Mouse (Mus musculus) layer of hippocampus, adult 18-20 months (tissue): Measurements from ENCODE around the gene Ddx39b. TPM values are rescaled to one million over a fixed set of nuclear protein-coding genes. Genes with fewer than 3 reads are reported as not detected.
"Not testable (repeated sequence)": the region's sequence is repeated elsewhere in the genome, so short reads cannot be mapped to it uniquely, and the experiment has no call there.

ENCODE experiments used
- DNase-seq, 2 experiments: peaks; one replicate each; pipeline ENCODE4 v3.0.0; 2022; ENCODE audit warnings: low spot score in 2 of 2
- total RNA-seq, 2 experiments: library from RNA; stranded (reverse); gene quantifications; 2 replicates each; pipeline ENCODE4 v1.2.3; 2021

The Ddx39b gene
- total RNA-seq, 2 experiments from 2014 or later: 210 to 215 TPM

DNA sequence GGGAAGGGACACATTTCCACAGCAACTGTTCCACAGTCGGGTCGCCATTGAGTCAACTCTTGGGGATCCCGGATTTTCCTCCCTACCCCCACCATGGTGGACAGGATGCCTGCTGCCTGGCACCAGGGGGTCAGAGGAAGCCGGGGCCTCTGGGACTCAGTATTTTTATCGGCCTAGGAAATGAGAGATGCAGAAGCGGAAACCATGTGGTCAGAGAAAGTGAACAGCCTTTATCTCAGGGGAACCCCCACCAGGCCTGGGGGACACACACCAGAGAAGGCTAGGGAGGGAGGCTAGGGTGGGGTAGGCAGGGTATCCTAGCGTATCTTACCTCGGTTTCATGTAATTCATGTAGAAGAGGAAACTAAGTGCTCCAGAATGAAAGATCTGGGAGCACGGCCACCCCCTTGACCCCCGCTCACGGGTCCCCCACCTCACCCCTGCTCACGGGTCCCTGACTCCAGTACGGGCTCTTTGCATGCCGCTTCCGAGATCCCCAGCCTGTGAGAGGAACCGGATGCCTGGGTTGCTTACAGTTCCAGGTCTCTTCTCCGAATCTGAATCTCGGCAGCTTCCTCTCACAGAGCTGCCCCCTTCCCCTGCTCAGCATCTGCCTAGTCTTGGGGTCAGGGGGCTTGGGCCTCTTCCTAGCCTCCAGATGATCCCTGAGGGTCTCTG lies 22.9 kb upstream of the Ddx39b start:
- DNase-seq: no peak

- peak in 1 of 2 experiments; percentile 33 for DNase-seq
Measured at GRCm38 (mm10) chr17:35219601-35220041, 21.9 kb upstream of the Ddx39b start.

- no peak for DNase-seq
Measured at GRCm38 (mm10) chr17:35220156-35220952, 21.2 kb upstream of the Ddx39b start, which contains the start of gene Gm16181. Gene Gm16181 (plus strand): TSS chr17:35220834.

DNA sequence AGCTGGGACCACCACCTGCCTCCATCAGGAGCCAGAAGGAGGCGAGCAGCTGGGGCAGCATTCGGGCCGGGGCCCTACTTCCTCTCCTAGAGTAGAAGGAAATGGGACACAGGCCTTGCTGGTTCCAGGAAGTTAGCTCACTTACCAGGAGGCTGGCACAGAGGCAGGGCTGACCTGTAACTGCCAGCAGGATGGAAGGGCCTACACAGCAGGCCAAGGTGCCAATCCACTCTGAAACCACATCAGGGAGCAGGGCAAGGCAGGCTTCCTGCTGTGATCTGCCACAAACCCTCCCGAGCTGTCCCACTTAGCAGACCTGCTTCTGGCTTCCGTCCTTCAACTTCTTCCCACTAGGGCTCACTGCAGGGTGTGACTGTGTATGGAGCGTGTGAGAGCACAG lies 19.2 kb upstream of the Ddx39b start:
- no peak for DNase-seq

DNA sequence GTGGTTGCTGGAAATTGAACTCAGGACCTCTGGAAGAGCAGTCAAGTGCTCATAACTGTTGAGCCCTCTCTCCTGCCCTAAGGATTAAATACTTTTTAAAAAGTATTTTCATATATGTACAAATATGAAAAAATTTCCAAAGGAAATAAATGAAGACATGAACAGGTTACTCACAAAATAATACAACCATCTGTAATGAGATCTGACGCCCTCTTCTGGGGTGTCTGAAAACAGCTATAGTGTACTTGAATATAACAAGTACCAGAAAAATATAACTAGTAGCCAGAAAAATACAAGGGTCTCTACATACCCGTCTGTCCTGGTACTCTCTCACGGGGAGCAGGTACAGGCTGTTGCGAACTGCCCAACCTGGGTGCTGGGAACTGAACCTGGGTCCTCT lies 16.9 kb upstream of the Ddx39b start:
- DNase-seq: no peak

- DNase-seq: no peak
Measured at GRCm38 (mm10) chr17:35225456-35225855, 16.1 kb upstream of the Ddx39b start.

- DNase-seq: no peak
Measured at GRCm38 (mm10) chr17:35226561-35227046, 14.9 kb upstream of the Ddx39b start.

GRCm38 (mm10) chr17:35231022-35231421 lies 10.5 kb upstream of the Ddx39b start:
- no peak for DNase-seq

- DNase-seq: peak; percentile 64 to 89
Measured at GRCm38 (mm10) chr17:35232043-35232442, 9.5 kb upstream of the Ddx39b start.

GRCm38 (mm10) chr17:35232659-35233058 lies 8.9 kb upstream of the Ddx39b start:
- DNase-seq: no peak

DNA sequence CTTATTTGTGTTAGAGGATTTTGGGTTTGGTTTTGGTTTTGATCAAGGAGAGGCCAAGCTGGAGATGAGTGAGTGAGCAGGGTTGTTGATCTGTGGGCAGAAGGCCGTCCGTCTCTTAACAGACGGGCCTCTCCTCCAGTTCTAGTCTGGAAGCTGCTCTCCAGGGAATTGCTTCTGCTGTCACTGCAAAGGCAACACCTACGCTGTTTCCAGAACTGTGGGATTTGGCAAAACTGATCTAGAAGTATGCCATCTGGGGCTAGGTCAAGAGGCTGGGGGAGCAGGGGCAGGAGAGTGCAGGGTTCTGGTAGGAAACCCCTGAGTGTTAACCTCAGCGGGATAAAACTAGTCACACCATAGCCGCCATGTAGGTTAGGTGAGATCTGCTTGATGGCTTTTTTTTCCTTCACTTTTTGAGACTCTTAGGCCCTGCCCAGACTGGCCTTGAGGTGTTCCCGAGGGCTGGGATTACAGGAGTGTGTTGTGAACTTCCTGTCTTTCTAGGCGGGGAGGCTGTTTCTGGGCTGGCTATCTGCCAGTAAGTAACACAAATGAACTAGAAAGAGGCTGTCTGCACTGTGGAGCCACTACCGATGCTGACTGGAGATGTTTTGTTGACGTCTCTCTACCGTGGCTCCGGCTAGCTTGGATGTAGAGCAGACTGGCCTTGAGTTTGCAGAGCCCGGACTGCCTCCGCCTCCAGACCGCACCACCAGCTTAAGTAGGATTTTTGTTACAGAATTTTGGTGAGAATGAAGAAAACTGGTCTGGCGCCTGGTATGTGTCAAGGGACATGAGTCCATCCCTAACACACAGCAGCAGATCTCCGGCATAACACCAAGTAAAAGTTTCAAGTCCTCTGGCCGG lies 8.2 kb upstream of the Ddx39b start, which contains the start of gene Atp6v1g2:
Atp6v1g2 (plus strand) TSS at position 547 of the 867 bp plus-strand sequence.
- DNase-seq: peak in 1 of 2 experiments; percentile 64

GRCm38 (mm10) chr17:35234090-35234489 lies 7.5 kb upstream of the Ddx39b start:
- DNase-seq: not testable (repeated sequence)

GRCm38 (mm10) chr17:35234903-35235302 lies 6.6 kb upstream of the Ddx39b start:
- DNase-seq: no peak

DNA sequence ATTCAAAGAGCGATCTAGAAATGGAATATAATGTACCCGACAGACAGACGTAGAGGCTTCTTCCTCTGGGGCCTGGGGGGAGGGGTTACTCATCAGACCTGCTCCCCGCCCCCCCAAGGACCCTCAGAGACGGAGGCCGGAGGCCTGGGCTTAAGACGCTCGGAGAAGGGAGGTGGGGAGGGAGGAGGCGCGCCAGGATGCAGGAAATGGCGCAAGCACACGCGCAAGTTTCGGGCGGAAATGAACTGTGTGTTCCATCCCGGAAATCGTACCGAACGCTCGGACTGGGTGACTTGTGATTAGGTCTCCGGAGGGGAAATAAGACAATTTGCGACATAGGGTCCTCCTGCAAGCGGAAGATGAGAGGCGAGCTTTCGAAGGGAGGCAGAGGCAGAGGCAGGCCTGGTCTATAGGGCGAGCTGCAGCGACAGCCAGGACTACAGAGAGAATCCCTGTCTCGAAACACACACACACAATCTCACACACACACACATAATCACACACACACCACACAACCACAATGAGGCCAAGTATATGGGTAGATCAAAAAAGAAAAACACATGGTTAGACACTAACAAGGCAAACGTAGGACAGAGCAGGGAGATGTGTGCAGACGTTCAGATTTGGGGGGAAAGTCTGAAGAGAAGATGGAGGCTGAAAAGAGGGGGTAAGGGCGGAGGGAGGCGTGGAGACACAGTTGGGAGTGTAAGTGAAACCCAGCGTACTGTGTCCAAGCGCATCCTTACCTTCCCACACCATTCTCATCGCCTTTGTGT lies 5.7 kb upstream of the Ddx39b start, which contains the start of gene Nfkbil1:
Nfkbil1 (minus strand) TSS at position 179 of the 776 bp plus-strand sequence.
- DNase-seq: peak; percentile 90 to 96

GRCm38 (mm10) chr17:35236390-35236746 lies 5.2 kb upstream of the Ddx39b start:
- DNase-seq: peak; percentile 99 to 100

DNA sequence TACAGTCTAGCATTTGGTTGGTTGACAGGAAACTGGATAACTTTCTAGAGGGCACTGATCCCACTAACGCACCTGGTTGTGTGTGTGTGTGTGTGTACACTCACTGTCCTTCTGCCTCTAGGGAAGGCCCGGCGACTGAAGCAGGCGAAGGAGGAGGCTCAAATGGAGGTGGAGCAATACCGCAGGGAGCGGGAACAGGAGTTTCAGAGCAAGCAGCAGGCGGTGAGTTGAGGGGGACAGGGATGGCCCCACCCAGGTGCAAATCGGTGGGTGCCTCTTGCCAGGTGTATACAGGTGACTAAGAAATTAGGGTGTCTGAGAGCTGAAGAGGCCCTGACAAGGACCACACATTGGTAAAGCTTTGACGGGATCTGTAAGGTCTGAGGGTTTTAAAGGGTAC lies 4.5 kb upstream of the Ddx39b start:
- no peak for DNase-seq

- no peak for DNase-seq
Measured at GRCm38 (mm10) chr17:35237504-35237903, 4.0 kb upstream of the Ddx39b start.

- no peak for DNase-seq
Measured at GRCm38 (mm10) chr17:35239700-35240099, 1.8 kb upstream of the Ddx39b start.

- DNase-seq: no peak
Measured at GRCm38 (mm10) chr17:35240384-35241304, 902 bp upstream of the Ddx39b start.
